Mouse (Mus musculus) erythroblast, adult 5-6 weeks (primary cell): ENCODE data around the gene Ank2. TPM values are rescaled to one million over a fixed set of nuclear protein-coding genes. Genes with fewer than 3 reads are reported as not detected.

ENCODE experiments used
- ATAC-seq: replicated peaks from 2 replicates; pipeline ENCODE4 v1.8.0; 2016; ENCODE audit warnings: moderate number of reproducible peaks, mild to moderate bottlenecking, moderate TSS enrichment, inconsistent platforms; ENCODE audit not compliant: poor library complexity, low FRiP score, severe bottlenecking
- total RNA-seq, 2 experiments: library from RNA; stranded (forward) in 1 of 2; stranded (reverse) in 1 of 2; fragments of 150-400 nt in 1 of 2; fragments of 200-764, 138-1000 nt in 1 of 2; gene quantifications; 2 replicates each; pipeline versions ENCODE4 v1.2.3 to v1.2.4; 2015 to 2017; ENCODE audit warnings: low replicate concordance in 2 of 2

Gene Ank2
- total RNA-seq, 2 experiments from 2014 or later, result 0.34 TPM; not detected in 1

DNA sequence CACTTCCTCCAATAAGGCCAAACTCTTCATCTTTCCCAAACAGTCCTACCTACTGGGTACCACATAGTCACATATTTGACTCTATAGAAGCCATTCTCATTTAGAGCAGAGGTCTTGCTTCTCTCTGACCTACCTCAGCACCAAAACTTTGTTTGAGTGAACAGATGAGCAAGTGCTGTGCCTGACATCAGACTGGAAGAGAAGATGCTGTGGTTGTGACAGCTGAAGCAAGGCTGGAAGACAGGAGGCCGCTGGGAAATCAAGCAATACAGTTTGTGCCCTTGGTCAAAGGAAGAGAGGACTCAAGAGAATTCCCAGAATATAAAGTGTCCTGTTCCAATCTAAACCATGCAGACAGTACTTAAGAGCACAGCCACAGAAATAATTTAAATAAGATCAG is 402.0 kb downstream of the Ank2 start:
- no peak for ATAC-seq

DNA sequence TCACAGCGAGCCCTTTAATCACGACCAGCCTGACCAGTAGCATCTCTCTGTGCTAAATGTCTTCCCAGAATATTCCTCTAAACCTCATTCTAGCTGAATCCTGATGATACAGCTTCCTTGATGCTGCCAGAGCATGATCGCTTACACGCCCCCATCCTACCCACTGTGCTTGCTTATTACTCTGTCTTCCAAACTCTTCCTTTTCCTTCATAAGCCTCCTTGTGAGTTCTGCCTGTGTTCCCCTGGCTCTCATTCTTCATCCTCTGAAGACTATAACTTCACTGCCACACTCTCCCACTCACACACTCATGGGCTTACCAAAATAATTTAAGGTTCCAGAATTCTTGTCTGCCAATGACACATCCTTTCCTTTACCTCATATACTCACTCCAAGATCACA is 405.5 kb downstream of the Ank2 start:
- no peak for ATAC-seq

DNA sequence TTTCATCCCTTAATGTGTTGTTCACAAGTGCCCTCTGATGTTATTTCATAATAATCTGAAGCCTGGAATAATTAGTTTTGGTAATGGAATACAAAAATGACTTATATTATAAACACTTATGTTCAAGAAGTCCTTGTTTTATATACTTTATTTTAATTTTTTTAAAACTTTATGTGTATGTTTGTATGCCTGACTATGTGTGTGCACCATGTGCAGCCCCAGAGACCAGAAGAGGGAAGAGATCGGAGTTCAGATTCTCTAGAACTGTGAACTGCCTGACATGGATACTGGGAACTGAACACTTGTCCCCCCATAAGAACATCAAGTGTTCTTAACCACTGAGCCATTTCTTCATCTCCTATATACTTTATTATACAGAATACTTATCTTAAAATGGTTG is 411.6 kb downstream of the Ank2 start:
- ATAC-seq, result no peak

DNA sequence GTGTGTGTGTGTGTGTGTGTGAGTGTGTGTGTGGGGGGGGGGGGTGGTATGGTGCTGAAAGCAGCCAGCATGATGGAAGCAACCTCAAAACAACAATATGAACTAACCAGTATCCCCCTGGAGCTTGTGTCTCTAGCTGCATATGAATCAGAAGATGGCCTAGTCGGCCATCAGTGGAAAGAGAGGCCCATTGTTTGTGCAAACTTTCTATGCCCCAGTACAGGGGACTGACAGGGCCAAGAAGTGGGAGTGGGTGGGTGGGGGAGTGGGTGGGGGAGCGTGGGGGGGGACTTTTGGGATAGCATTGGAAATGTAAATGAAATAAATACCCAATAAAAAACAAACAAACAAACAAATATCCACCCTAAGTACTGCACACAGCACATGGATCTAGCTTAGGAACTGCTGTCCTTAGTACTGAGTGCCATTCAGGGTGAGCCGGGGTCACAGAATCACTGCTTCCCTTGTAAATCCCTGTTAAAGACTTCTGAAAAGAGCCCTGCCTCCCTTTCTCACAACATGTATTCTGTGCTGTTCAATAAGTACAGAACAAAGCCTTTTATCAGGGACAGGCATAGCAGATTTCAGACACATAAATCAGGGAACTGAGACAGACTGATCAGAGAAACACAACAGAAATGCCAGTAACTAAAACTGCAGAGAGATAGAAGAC is 412.2 kb downstream of the Ank2 start:
- no peak for ATAC-seq

DNA sequence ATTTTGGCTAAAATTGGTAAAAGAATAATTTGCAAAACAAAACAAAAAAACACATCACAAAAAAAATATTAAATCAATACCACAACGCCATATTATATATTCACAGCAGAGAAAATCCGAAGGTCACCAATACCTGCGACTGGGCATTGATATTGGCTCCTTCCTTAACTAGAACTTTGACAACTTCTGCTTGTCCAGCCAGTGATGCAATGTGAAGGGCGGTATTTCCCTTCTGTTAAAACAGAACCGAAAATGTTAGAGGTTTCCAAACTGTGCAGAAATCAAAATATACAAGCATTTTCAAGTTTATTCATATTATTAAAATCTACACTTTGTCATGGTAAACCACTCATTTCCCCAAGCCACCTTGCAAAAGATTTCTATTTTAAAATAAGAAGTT is 421.8 kb downstream of the Ank2 start:
- ATAC-seq, result no peak

DNA sequence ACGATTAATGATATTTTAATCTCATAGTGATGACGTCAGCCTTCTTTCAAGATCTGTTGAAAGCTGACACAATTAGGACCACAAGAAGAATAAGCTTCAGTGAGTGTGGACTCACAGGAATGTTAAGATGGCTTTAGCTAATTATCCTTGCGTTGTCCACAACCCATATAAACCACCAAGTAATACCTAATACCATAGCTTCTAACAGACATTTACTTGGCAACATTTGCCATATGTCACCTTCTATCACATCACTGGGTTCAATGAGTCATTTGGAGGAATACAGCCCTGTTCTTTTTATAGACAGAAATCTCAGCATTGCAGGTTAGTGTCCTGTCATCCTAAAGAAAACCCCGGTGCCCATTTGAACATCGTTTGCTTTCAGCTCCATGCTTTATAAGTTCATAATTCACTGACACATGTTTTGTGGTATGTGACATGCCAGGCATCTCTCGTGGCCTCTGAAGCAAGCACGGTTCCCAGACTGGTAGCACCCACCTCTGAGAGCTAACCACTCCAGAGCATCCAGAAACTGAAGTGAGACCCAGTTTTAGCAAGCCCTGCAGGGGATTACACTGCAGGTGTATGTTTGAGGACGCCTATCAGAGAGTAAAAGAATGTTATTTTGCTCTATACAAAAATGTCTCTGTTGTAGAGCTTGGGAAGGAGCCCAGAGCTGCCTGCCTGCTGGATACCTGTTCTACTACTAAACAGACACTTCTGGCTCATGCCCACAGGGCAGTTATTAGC is 423.4 kb downstream of the Ank2 start:
- ATAC-seq, result no peak

DNA sequence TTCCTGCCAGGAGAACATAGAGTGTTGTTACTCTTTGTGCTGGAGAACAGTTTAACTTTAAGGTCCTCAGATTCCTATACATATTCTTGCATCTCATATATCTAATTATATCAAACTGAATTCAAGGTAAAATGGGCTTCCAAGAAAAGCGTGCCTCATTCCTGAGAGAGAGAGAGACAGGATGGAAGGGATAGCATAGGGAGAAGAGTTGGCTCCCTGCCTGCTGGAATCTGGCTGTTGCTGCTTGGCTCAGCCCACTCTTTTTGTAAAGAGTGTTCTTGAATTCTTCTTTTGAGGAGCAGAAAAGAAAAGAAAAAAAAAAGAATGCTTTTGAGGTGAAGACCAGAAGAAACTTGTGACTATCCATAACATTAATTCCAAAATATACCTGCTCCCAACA is 427.7 kb downstream of the Ank2 start:
- no peak for ATAC-seq

DNA sequence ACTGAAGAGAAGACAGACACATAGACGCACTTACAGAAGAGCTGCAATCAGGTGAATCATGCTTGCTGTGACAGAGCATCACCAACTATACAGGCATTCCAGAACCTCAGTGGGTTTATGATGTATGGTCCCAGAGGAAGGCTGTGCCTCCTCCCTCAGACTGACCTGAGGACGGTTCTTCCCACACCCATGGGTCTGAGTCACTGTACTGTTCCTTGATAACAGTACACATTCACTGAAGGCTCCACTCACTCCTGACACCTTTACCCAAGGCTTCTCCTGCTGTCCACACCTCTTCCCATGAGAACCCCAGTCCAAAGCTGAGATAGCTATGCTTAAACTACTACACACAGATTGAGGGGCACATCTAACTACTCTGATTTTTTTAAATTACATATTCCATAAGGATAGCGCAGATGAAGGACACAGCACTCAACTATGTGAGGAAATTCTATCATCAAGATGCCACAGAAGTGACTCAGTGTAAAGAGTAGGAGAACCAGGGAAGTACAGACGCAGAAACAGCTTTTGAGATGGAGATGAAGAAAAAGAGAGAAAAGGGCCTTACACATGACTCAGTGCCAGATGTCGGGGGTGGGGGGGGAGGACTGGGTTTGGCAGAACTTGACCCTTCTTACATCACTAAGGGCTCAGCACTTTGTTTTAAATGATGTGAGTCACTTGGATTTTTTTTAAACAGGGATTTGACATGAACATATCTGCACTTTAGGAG is 435.3 kb downstream of the Ank2 start:
- no peak for ATAC-seq

DNA sequence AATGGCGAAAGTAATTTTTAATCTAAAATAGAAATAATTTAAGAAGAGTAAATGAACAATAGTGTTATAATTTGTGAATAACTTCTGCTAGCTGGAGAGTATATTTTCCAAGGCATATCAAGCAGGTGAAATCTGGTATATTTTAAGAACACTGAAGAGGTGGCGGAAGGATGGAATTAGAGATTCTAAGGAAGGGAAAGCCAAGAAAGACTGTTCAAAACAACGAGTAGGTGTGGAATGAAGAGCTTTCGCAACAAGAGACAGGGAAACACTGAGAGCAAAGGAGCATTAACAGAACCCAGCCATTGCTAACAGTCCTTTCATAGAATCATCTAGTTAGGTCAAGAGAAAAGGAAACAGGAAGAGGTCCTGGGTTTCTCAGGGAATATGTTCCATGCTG is 439.5 kb downstream of the Ank2 start:
- no peak for ATAC-seq

DNA sequence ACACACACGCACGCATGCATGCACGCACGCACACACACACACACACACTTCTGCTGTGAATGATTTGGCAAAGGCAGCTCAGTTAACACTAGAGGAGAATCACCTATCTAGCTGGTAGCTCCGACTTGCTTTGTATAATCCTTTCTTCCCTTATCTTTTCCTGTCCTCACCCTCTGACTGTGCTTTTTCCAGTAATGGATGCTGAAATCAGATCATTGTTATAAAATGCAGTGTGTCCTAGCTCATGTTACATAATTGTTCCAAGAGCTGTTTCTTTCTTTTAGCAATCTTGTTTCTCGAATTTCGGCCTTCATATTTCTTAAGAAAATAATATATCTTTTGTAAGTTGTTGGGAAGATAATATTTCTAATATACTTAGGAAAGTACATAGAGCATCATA is 457.9 kb downstream of the Ank2 start:
- ATAC-seq, result no peak

DNA sequence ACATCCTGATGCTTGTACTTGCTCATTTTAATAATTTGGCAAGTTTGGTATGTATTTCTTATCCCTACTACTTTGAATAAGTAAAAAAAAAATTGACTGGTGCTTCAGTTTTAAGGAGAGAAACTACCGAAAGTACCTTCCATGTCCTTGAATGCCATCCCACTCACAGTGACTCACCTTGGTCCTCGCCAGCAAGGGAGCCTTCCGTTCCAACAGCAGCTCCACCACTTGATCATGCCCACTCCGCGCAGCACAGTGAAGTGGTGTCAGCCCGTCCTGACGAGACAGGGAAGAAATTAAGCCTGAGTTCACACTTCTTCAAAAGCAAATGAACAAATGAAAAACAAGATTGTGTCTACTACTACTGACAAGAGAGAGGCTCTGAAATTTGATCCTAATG is 460.6 kb downstream of the Ank2 start:
- ATAC-seq, result no peak

DNA sequence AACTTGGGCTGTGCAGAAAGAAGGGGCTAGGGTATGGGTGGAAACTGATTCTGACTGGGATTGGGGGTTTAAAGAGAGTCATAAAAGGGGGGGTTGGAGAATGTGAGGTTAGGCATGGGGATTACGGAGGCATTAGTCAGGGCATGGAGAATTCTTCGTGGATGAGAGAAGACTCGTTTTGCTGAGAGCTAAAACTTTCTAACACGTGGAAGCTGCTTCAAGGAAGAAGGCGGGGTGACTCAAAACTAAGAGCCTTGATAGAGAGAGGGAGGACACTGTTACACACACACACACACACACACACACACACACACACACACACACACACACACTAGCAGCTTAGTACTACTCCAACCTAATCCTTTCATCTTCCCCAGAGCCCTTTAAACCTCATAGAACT is 463.0 kb downstream of the Ank2 start:
- no peak for ATAC-seq

DNA sequence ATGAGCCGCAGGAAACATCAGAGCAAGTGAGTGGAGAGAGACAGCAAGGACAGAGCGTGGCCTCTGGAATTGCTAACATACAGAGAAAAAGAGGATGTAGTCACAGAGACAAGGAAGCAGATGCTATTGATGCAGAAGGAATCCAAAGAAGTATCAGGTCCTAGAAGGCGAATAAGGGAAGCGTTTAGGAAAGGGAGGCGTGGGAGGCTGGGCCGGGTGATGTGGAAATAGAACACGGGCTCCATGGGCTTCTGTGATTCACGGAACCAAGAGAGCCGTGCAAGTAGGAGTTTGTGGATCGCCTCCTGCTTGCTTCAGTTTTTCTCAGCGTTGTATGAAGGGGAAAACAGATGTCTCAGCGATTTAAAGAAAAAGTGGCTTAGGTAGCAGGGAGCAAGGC is 463.6 kb downstream of the Ank2 start:
- no peak for ATAC-seq

DNA sequence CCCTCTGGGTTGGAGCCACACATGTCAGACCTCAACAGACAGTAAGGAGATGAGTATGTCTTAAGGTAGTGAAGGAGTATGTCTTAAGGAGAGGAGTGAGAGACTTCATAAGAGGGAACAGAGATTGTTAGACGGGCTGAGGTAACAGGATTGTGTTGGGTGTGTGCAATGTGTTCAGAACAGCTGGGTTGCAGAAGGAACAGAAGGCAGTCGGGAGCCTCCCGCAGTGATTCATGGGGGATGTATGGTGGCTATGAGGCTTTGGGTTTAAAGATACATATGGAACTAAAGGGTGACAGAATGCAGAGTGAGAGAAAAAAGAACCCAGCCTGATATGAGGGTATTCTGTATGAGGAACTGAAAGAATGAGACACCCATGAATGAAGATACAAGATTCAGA is 464.2 kb downstream of the Ank2 start:
- ATAC-seq, result no peak

DNA sequence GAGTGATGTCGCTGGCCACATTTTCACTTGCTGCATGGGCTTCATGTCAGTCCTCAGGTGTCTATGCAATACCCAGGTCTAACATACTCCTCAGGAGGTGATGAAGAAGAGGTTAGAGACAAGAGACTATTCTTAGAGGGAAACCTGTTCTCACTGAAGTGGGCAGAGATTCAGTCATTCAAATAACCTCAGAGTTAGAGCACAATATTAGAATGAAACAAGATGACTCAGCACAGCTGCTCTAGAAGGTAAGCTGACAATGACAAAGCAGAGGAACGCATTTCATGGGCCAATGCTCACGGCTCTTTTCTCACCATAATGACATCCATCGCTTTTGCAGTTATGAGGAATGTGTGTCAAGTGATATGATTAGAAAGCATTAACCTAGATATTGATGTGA is 475.2 kb downstream of the Ank2 start:
- ATAC-seq, result no peak

DNA sequence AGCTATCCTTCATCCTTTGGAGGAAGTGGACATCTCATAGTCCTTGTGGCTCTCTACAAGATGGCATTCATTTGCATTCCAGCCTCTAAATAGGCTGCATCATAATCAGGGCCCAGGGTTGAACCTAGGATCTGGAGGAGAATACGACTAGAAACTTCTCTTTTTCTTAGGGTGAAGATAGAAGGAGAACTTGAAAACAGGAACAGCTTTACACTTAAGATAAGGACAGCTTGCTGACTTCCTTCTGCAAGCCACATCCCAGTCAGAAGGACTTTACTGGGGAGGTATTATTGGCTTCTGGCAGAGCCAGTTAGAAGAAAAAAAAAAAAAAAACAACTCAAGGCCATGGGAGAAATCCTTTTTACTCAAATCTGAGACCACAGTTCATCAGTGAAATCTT is 479.0 kb downstream of the Ank2 start:
- ATAC-seq, result no peak

DNA sequence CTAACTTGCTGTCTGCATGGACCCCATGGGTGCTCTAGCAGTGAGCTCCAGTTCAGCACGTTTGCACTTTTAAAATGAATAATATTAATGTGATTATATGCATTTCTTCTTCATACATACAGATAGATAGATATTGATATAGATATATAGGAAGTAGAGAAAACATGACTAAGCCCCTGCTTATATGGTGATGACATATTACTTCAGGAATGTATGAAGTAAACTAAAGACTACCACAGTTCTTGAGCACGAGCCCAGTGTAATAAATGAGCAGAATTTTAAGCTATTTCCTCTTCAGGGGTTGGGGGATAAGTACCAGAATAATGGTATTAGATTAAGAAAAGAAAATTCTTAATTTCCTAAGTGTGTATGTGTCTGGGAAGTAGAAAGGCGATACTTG is 479.4 kb downstream of the Ank2 start:
- ATAC-seq, result no peak

DNA sequence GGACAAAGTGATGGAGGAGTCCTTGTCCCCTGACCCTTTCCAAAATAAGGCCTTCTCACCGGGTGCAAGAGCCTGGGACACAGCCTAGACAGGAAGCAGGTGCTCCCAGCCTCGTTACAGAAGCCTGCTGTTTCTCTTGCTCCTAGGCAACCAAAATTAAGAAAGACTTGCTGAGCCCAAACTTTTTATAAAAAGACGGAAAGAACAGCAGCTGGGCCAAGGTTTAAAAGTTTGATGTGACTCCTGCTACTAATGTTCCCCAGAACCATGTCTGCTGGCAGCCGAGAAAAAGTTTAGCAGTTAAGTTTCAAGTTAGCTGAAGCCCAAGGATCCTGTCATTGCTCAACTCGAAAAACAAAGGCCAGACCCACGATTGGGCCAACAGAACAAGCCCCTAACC is 480.0 kb downstream of the Ank2 start:
- ATAC-seq, result no peak

DNA sequence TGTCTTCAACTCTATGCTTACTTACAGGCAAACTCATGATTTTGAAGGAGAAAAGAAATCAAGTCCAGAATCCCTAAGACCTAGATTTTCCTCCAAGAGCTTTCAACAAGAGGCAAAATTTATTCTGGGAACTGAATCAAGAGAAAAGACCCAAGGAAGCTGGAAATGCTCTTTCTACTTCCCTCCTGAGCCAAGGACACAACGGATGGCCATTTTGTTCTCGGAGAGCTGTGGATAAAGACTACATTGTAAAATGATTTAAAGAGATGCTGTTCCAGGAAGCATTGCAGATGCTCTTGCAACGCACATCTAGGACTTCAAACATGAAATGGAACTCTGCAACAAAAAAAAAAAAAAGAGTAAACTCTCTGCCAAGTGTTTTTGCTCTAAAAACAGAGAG is 481.6 kb downstream of the Ank2 start:
- ATAC-seq, result no peak

DNA sequence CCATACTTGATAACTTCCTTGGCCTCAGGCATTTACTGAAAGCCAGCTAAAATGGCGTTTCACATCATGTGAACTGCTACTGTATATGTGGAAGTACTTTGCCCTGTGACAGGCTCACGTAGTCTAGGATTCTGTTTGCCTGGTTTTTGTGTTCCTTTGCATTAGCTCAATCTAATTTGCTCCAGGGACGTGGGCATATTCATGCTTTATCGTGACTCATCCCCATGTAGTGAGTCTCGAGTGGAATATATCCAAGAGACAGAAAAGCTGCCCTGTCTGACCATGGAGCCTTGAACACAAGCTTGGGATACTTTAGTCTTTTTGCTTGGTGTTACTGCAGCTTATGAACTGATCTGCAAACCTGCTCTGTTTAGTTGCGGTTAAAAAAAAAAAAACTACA is 483.6 kb downstream of the Ank2 start:
- no peak for ATAC-seq

DNA sequence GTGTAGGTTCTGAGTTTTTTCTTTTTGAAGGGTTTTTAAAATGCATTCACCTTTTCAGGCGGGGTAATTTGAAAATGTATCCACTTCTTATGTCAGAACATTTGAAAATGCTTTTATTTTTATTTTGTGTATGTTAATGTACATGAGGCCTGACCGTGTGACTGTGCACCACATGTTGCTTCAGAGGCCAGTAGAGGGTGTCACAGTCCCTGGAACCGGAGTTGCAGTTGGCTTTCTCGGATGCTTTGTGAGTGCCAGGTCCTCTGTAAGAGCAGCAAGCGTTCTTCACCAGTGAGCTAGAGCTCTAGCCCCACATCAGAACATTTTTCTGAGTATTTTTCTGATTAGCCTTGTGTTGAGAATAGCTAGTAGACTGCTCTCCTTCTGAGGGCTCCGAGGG is 484.0 kb downstream of the Ank2 start:
- no peak for ATAC-seq
